Mouse (Mus musculus): ENCODE results near the gene Irak2.

Gene Irak2

GRCm38 (mm10) chr6:113638302-113639040, at the start of gene Irak2:
Irak2 (plus strand) TSS chr6:113638467.
- DNase-seq (ENCODE audit: low spot score) = peak; percentile 96

- DNase-seq (ENCODE audit: low spot score) = no peak
Observed at GRCm38 (mm10) chr6:113592637-113593036, 45.6 kb upstream of the Irak2 start.

- no peak for DNase-seq (ENCODE audit: low spot score)
Observed at GRCm38 (mm10) chr6:113597945-113598344, 40.3 kb upstream of the Irak2 start.

- DNase-seq (ENCODE audit: low spot score) = no peak
Observed at GRCm38 (mm10) chr6:113599833-113600232, 38.4 kb upstream of the Irak2 start.

GRCm38 (mm10) chr6:113600543-113601139, 37.6 kb upstream of the Irak2 start, which contains the start of gene Fancd2os:
Fancd2os (minus strand) TSS chr6:113600715.
- no peak for DNase-seq (ENCODE audit: low spot score)

- DNase-seq (ENCODE audit: low spot score) = no peak
Observed at GRCm38 (mm10) chr6:113602821-113603220, 35.4 kb upstream of the Irak2 start.

GRCm38 (mm10) chr6:113603993-113604392, 34.3 kb upstream of the Irak2 start:
- no peak for DNase-seq (ENCODE audit: low spot score)

- peak; percentile 89 for DNase-seq (ENCODE audit: low spot score)
Observed at GRCm38 (mm10) chr6:113604432-113605223, 33.6 kb upstream of the Irak2 start, which contains the start of gene Brk1. Brk1 (plus strand) TSS chr6:113604772.

- DNase-seq (ENCODE audit: low spot score) = no peak
Observed at GRCm38 (mm10) chr6:113605224-113605545, 33.1 kb upstream of the Irak2 start.

- no peak for DNase-seq (ENCODE audit: low spot score)
Observed at GRCm38 (mm10) chr6:113608871-113609270, 29.4 kb upstream of the Irak2 start.

GRCm38 (mm10) chr6:113609293-113609692, 29.0 kb upstream of the Irak2 start:
- no peak for DNase-seq (ENCODE audit: low spot score)

GRCm38 (mm10) chr6:113612258-113612969, 25.9 kb upstream of the Irak2 start:
- no peak for DNase-seq (ENCODE audit: low spot score)

GRCm38 (mm10) chr6:113614152-113614551, 24.1 kb upstream of the Irak2 start:
- DNase-seq (ENCODE audit: low spot score) = no peak

- DNase-seq (ENCODE audit: low spot score) = no peak
Observed at GRCm38 (mm10) chr6:113614997-113615396, 23.3 kb upstream of the Irak2 start.

- DNase-seq (ENCODE audit: low spot score) = no peak
Observed at GRCm38 (mm10) chr6:113615489-113615888, 22.8 kb upstream of the Irak2 start.

- no peak for DNase-seq (ENCODE audit: low spot score)
Observed at GRCm38 (mm10) chr6:113623386-113623785, 14.9 kb upstream of the Irak2 start.

GRCm38 (mm10) chr6:113623941-113624751, 14.1 kb upstream of the Irak2 start, which contains the start of gene Vhl:
Vhl (plus strand) TSS chr6:113623959.
- peak; percentile 90 for DNase-seq (ENCODE audit: low spot score)

GRCm38 (mm10) chr6:113624989-113625770, 13.1 kb upstream of the Irak2 start:
- no peak for DNase-seq (ENCODE audit: low spot score)

- no peak for DNase-seq (ENCODE audit: low spot score)
Observed at GRCm38 (mm10) chr6:113630322-113630721, 7.9 kb upstream of the Irak2 start.

GRCm38 (mm10) chr6:113632863-113633262, 5.4 kb upstream of the Irak2 start:
- DNase-seq (ENCODE audit: low spot score) = no peak

Data from urinary bladder, postnatal 14 days (tissue).